8 mouse cellular contexts compared by ENCODE assay signal in genomic region chr7:137314710-137315543, GRCm38 (mm10). TPM values are rescaled to one million over a fixed set of nuclear protein-coding genes. Genes with fewer than 3 reads are reported as not detected.
A peak's percentile ranks its signal among the peaks of the same experiment; 100 is the strongest.
DNase-seq lines count a peak whose midpoint lies in the region; ATAC-seq lines count a peak whose summit lies in the region.

No protein-coding gene starts in this region.

- H3K4me3 ChIP-seq in liver, embryonic 11.5 days (ENCODE audit: low read depth, low read length), result peak overlapping the region; percentile 57
- H3K4me3 ChIP-seq in forebrain, embryonic 11.5 days (ENCODE audit: low read depth, low read length), result peak overlapping the region; percentile 54
- H3K4me3 ChIP-seq in limb, embryonic 10.5 days, result peak overlapping the region; percentile 84

- no peak overlapping the region for H3K9ac ChIP-seq in liver, embryonic 11.5 days (ENCODE audit: low read depth, low read length)
- H3K9ac ChIP-seq in forebrain, embryonic 11.5 days (ENCODE audit: low read length), result peak overlapping the region; percentile 27

- peak; percentile 10; the same call in 1 of the 2 replicates for ATAC-seq in liver, embryonic 11.5 days (replicated peaks; ENCODE audit: low FRiP score)
- ATAC-seq in forebrain, embryonic 11.5 days (replicated peaks; ENCODE audit: low FRiP score), result peak; percentile 1

- 2% methylated on average over 48 of the region's 48 CpGs for WGBS in liver, embryonic 11.5 days
- under 1% methylated on average over 48 of the region's 48 CpGs for WGBS in forebrain, embryonic 11.5 days
- under 1% methylated on average over 48 of the region's 48 CpGs for WGBS in limb, embryonic 10.5 days

- H3K27me3 ChIP-seq in liver, embryonic 11.5 days (replicated peaks; ENCODE audit: control insufficient read depth, insufficient read depth, low read length), result peaks cover 98% of the 10 kb centered on the region
- H3K27me3 ChIP-seq in forebrain, embryonic 11.5 days (ENCODE audit: control insufficient read depth, insufficient read depth, low read length), result peaks cover 82% of the 10 kb centered on the region
- H3K27me3 ChIP-seq in limb, embryonic 10.5 days (ENCODE audit: low read depth, poor library complexity, severe bottlenecking), result peaks cover 82% of the 10 kb centered on the region

- H3K36me3 ChIP-seq in liver, embryonic 11.5 days (ENCODE audit: control insufficient read depth, insufficient read depth, low read length), result no peaks in the 10 kb centered on the region
- no peaks in the 10 kb centered on the region for H3K36me3 ChIP-seq in forebrain, embryonic 11.5 days (ENCODE audit: control insufficient read depth, insufficient read depth, low read length)
- no peaks in the 10 kb centered on the region for H3K36me3 ChIP-seq in limb, embryonic 10.5 days

- no peak overlapping the region for H3K27ac ChIP-seq in liver, embryonic 11.5 days (ENCODE audit: low read depth, low read length)
- no peak overlapping the region for H3K27ac ChIP-seq in forebrain, embryonic 11.5 days (ENCODE audit: low read depth, low read length)
- peak overlapping the region; percentile 90 for H3K27ac ChIP-seq in limb, embryonic 10.5 days

- no peaks in the 10 kb centered on the region for H3K9me3 ChIP-seq in liver, embryonic 11.5 days (ENCODE audit: control insufficient read depth, low read length)
- no peaks in the 10 kb centered on the region for H3K9me3 ChIP-seq in forebrain, embryonic 11.5 days (ENCODE audit: control insufficient read depth, low read length)
- H3K9me3 ChIP-seq in limb, embryonic 10.5 days (replicated peaks), result no peaks in the 10 kb centered on the region

- peaks cover 11% of the 10 kb centered on the region for H3K4me1 ChIP-seq in liver, embryonic 11.5 days (replicated peaks; ENCODE audit: control insufficient read depth, insufficient read depth, low read length)
- peaks cover 41% of the 10 kb centered on the region for H3K4me1 ChIP-seq in forebrain, embryonic 11.5 days (replicated peaks; ENCODE audit: control insufficient read depth, insufficient read depth, low read length)
- peaks cover 93% of the 10 kb centered on the region for H3K4me1 ChIP-seq in limb, embryonic 10.5 days

- DNase-seq in liver, embryonic 11.5 days (ENCODE audit: low spot score), result no peak
- no peak for DNase-seq in liver
- peak; percentile 73 for DNase-seq in forebrain, embryonic 11.5 days (ENCODE audit: low spot score)
- peak; percentile 76 for DNase-seq in limb, embryonic 10.5 days (ENCODE audit: low spot score)
- DNase-seq in retina, embryonic 14.5 days (ENCODE audit: low spot score), result peak; percentile 57
- DNase-seq in frontal cortex, adult 2 months (ENCODE audit: extremely low spot score in 1 of 2, low spot score in 1 of 2), result no peak
- no peak for DNase-seq in spleen, adult 18-20 months
- no peak for DNase-seq in adrenal gland, postnatal 36 days

- peak overlapping the region; percentile 88 for H3K4me2 ChIP-seq in liver, embryonic 11.5 days
- H3K4me2 ChIP-seq in forebrain, embryonic 11.5 days (ENCODE audit: low read depth, low read length, severe bottlenecking), result peak overlapping the region; percentile 86

RNA-seq across cellular contexts. Expression of gene Ebf3, which starts 0.7 kb away (rescaled TPM):
- 0.55 and 0.83 TPM in 2 replicates for polyA plus RNA-seq in liver, embryonic 11.5 days (2014; fragmentation: Nextera tagmentation; extraction: Ambion mirVana)
- 2.9 and 3.6 TPM in 2 replicates for polyA plus RNA-seq in forebrain, embryonic 11.5 days (2014; fragmentation: Nextera tagmentation; extraction: Ambion mirVana)
- 3.1 and 6.3 TPM in 2 replicates for polyA plus RNA-seq in limb, embryonic 10.5 days (2016; fragmentation: Nextera tagmentation; extraction: Ambion mirVana)
- polyA plus RNA-seq in frontal cortex, adult 2 months (2012; rRNA removed), result 1.1 TPM in 2 replicates
- 1 to 10 TPM; 4.2 to 4.8 TPM for total RNA-seq in adrenal gland, postnatal 36 days (2021)

Comparison
In these comparisons a context has a peak if more than half of its experiments do, and no peak if none do; other contexts are left out.
1. DNase-seq: peak in forebrain, embryonic 11.5 days (single experiment), limb, embryonic 10.5 days (single experiment) and retina, embryonic 14.5 days (single experiment); none in liver, embryonic 11.5 days (single experiment), liver (single experiment), frontal cortex, adult 2 months (0 of 2), spleen, adult 18-20 months (0 of 2) and adrenal gland, postnatal 36 days (0 of 2).
2. Peak in every context shown above with its lines, with median percentiles within 50 percentile points of each other: H3K4me3 ChIP-seq.